Mouse (Mus musculus) midbrain, embryonic 16.5 days (tissue): ENCODE measurements around the gene Gm48551. TPM values are rescaled to one million over a fixed set of nuclear protein-coding genes. Genes with fewer than 3 reads are reported as not detected.
A peak's percentile ranks its signal among the peaks of the same experiment; 100 is the strongest.

Experiments
- ATAC-seq: fragments of 200-750 bp; cut with Nextera tagmentation; 2 replicates; pipeline ENCODE4 v1.8.0; 2017; ENCODE audit warnings: moderate TSS enrichment
- H3K27ac ChIP-seq: fragments of 300-500 bp; sonication (generic); 2 replicates; pipeline ENCODE4 v1.5.1; 2014; ENCODE audit warnings: mild to moderate bottlenecking, low read length, mixed read lengths
- H3K27me3 ChIP-seq: fragments of 300-500 bp; sonication (generic); 2 replicates; pipeline ENCODE4 v1.6.1; 2014; ENCODE audit warnings: low read depth, low read length, mixed read lengths; ENCODE audit not compliant: control insufficient read depth, insufficient read depth
- H3K36me3 ChIP-seq: fragments of 300-500 bp; sonication (generic); 2 replicates; pipeline ENCODE4 v1.6.1; 2014; ENCODE audit warnings: mild to moderate bottlenecking, low read length, moderate library complexity, mixed read lengths; ENCODE audit not compliant: control insufficient read depth, insufficient read depth
- H3K4me1 ChIP-seq: fragments of 300-500 bp; sonication (generic); 2 replicates; pipeline ENCODE4 v1.6.1; 2014; ENCODE audit warnings: mild to moderate bottlenecking, low read length, mixed read lengths; ENCODE audit not compliant: control insufficient read depth, insufficient read depth
- H3K4me2 ChIP-seq: fragments of 300-500 bp; sonication (generic); 2 replicates; pipeline ENCODE4 v1.6.1; 2014; ENCODE audit warnings: mild to moderate bottlenecking, low read length, mixed read lengths
- H3K4me3 ChIP-seq: fragments of 300-500 bp; sonication (generic); 2 replicates; pipeline ENCODE4 v1.5.1; 2014; ENCODE audit warnings: low read depth, mild to moderate bottlenecking, low read length, moderate library complexity, mixed read lengths
- H3K9ac ChIP-seq: fragments of 300-500 bp; sonication (generic); 2 replicates; pipeline ENCODE4 v1.6.1; 2014; ENCODE audit warnings: low read depth, low read length, mixed read lengths
- H3K9me3 ChIP-seq: fragments of 300-500 bp; sonication (generic); replicated peaks from 2 replicates; pipeline ENCODE4 v1.6.1; 2014; ENCODE audit warnings: mild to moderate bottlenecking, low read length, mixed read lengths; ENCODE audit not compliant: control insufficient read depth, poor library complexity, severe bottlenecking
- WGBS: fragments of 180-500 bp; shearing (Covaris S2); extraction: QIAGEN DNeasy Blood & Tissue Kit; methylation state at CpG from one replicate; pipeline ENCODE4 v1.1.7; 2014; 5-methylcytosine and 5-hydroxymethylcytosine counted together
- polyA plus RNA-seq: library from polyadenylated mRNA; unstranded; fragments of >200 nt; fragmentation: Nextera tagmentation; extraction: Ambion mirVana; gene quantifications from 2 replicates; pipeline ENCODE4 v1.2.1, GENCODE M21; 2015

The Gm48551 gene
- polyA plus RNA-seq, 1 experiment from 2014 or later: 6.1 TPM

- H3K4me2 ChIP-seq: 0 out of 2 replicates have a peak overlapping the region, but pooled peaks have one; percentile 3
- no peak overlapping the region for H3K4me3 ChIP-seq
- H3K36me3 ChIP-seq: peaks cover 16% of the 10 kb centered on the region
- H3K27ac ChIP-seq: no peak overlapping the region
- H3K9ac ChIP-seq: 0 out of 2 replicates have a peak overlapping the region, but pooled peaks have one; percentile 10
- H3K9me3 ChIP-seq: no peaks in the 10 kb centered on the region
- H3K27me3 ChIP-seq: no peaks in the 10 kb centered on the region
- WGBS: 66% methylated on average over 5 of the region's 5 CpGs
- H3K4me1 ChIP-seq: peaks cover 22% of the 10 kb centered on the region
- no peak for ATAC-seq
These were observed 15.0 kb downstream of the Gm48551 start for GRCm38 (mm10) chr10:81399296-81399695.

GRCm38 (mm10) chr10:81399798-81400308, 15.6 kb downstream of the Gm48551 start:
- H3K9ac ChIP-seq: 0 out of 2 replicates have a peak overlapping the region, but pooled peaks have one; percentile 26
- no peak overlapping the region for H3K4me3 ChIP-seq
- no peaks in the 10 kb centered on the region for H3K27me3 ChIP-seq
- H3K27ac ChIP-seq: no peak overlapping the region
- peak overlapping the region; percentile 28; the same call in 1 of the 2 replicates for H3K4me2 ChIP-seq
- H3K36me3 ChIP-seq: peaks cover 21% of the 10 kb centered on the region
- 78% methylated on average over 18 of the region's 18 CpGs for WGBS
- no peak for ATAC-seq
- H3K4me1 ChIP-seq: peaks cover 22% of the 10 kb centered on the region
- no peaks in the 10 kb centered on the region for H3K9me3 ChIP-seq

GRCm38 (mm10) chr10:81400371-81401204, 16.3 kb downstream of the Gm48551 start:
- ATAC-seq: no peak
- Histone ChIP-seq H3K4me1 (peaks cover 22% of the 10 kb centered on the region), H3K27me3 (no peaks in the 10 kb centered on the region), H3K4me2 (peak overlapping the region; percentile 28; the same call in 1 of the 2 replicates), H3K36me3 (peaks cover 23% of the 10 kb centered on the region), H3K4me3 (no peak overlapping the region), H3K9me3 (no peaks in the 10 kb centered on the region), H3K27ac (no peak overlapping the region), H3K9ac (0 out of 2 replicates have a peak overlapping the region, but pooled peaks have one; percentile 41)
- WGBS: 48% methylated on average over 22 of the region's 22 CpGs

GRCm38 (mm10) chr10:81401205-81401520, 16.9 kb downstream of the Gm48551 start:
- no peak overlapping the region; the same call in 1 of the 2 replicates for H3K4me2 ChIP-seq
- peaks cover 22% of the 10 kb centered on the region for H3K4me1 ChIP-seq
- ATAC-seq: no peak
- H3K9me3 ChIP-seq: no peaks in the 10 kb centered on the region
- 34% methylated on average over 10 of the region's 10 CpGs for WGBS
- no peaks in the 10 kb centered on the region for H3K27me3 ChIP-seq
- no peak overlapping the region for H3K9ac ChIP-seq
- peak overlapping the region; percentile 82; the same call in 1 of the 2 replicates for H3K27ac ChIP-seq
- H3K4me3 ChIP-seq: no peak overlapping the region
- peaks cover 29% of the 10 kb centered on the region for H3K36me3 ChIP-seq

GRCm38 (mm10) chr10:81401521-81402226, 17.4 kb downstream of the Gm48551 start:
- ATAC-seq: peak; percentile 52
- H3K4me3 ChIP-seq: no peak overlapping the region
- peak overlapping the region; percentile 31; the same call in 1 of the 2 replicates for H3K9ac ChIP-seq
- no peaks in the 10 kb centered on the region; the same call in 1 of the 2 replicates for H3K27me3 ChIP-seq
- WGBS: 7% methylated on average over 18 of the region's 18 CpGs
- no peak overlapping the region; the same call in 1 of the 2 replicates for H3K4me2 ChIP-seq
- no peaks in the 10 kb centered on the region for H3K9me3 ChIP-seq
- H3K4me1 ChIP-seq: peaks cover 22% of the 10 kb centered on the region
- H3K27ac ChIP-seq: peak overlapping the region; percentile 82
- peaks cover 32% of the 10 kb centered on the region for H3K36me3 ChIP-seq

GRCm38 (mm10) chr10:81402227-81402765, 18.0 kb downstream of the Gm48551 start:
- Histone ChIP-seq H3K27me3 (no peaks in the 10 kb centered on the region; the same call in 1 of the 2 replicates), H3K27ac (peak overlapping the region; percentile 82), H3K9me3 (no peaks in the 10 kb centered on the region), H3K9ac (peak overlapping the region; percentile 31; the same call in 1 of the 2 replicates), H3K4me2 (no peak overlapping the region; the same call in 1 of the 2 replicates), H3K4me1 (peaks cover 22% of the 10 kb centered on the region), H3K4me3 (no peak overlapping the region), H3K36me3 (peaks cover 38% of the 10 kb centered on the region)
- WGBS: 20% methylated on average over 7 of the region's 7 CpGs
- no peak for ATAC-seq

- WGBS: 35% methylated on average over 10 of the region's 10 CpGs
- H3K36me3 ChIP-seq: peaks cover 39% of the 10 kb centered on the region
These were observed 19.2 kb downstream of the Gm48551 start for GRCm38 (mm10) chr10:81403511-81403910.

GRCm38 (mm10) chr10:81404082-81404481, 19.8 kb downstream of the Gm48551 start:
- no peak for ATAC-seq
- H3K4me3 ChIP-seq: no peak overlapping the region
- H3K4me1 ChIP-seq: peaks cover 26% of the 10 kb centered on the region
- WGBS: 20% methylated on average over 9 of the region's 9 CpGs
- H3K27me3 ChIP-seq: peaks cover 3% of the 10 kb centered on the region
- H3K4me2 ChIP-seq: no peak overlapping the region
- no peak overlapping the region for H3K9ac ChIP-seq
- H3K36me3 ChIP-seq: peaks cover 37% of the 10 kb centered on the region
- no peak overlapping the region for H3K27ac ChIP-seq
- no peaks in the 10 kb centered on the region for H3K9me3 ChIP-seq

More at GRCm38 (mm10) chr10:81403511-81403910, 19.2 kb downstream of the Gm48551 start:
- peaks cover 3% of the 10 kb centered on the region for H3K27me3 ChIP-seq
- H3K9ac ChIP-seq: 0 out of 2 replicates have a peak overlapping the region, but pooled peaks have one; percentile 20
- H3K4me1 ChIP-seq: peaks cover 26% of the 10 kb centered on the region
- ATAC-seq: no peak
- no peak overlapping the region for H3K4me3 ChIP-seq
- 0 out of 2 replicates have a peak overlapping the region, but pooled peaks have one; percentile 22 for H3K27ac ChIP-seq
- no peaks in the 10 kb centered on the region for H3K9me3 ChIP-seq
- H3K4me2 ChIP-seq: no peak overlapping the region
